Mouse (Mus musculus): ENCODE data around the gene Ccdc171.

- TF ChIP-seq CTCF (IDR thresholded peaks at IDR 0.05; ENCODE audit: low read depth, low read length): no peak
- no peak for TF ChIP-seq POLR2A (IDR thresholded peaks at IDR 0.05; ENCODE audit: borderline replicate concordance, low read depth, low read length)
Measured at GRCm38 (mm10) chr4:83512217-83512616, 13.1 kb upstream of the Ccdc171 start.

Data from bone marrow macrophage, adult 2 months (primary cell).